Mouse (Mus musculus): ENCODE results near the gene Tfeb. TPM values are rescaled to one million over a fixed set of nuclear protein-coding genes. Genes with fewer than 3 reads are reported as not detected.

The Tfeb gene
- polyA plus RNA-seq, 1 experiment from 2014 or later: 2.5 TPM

DNA sequence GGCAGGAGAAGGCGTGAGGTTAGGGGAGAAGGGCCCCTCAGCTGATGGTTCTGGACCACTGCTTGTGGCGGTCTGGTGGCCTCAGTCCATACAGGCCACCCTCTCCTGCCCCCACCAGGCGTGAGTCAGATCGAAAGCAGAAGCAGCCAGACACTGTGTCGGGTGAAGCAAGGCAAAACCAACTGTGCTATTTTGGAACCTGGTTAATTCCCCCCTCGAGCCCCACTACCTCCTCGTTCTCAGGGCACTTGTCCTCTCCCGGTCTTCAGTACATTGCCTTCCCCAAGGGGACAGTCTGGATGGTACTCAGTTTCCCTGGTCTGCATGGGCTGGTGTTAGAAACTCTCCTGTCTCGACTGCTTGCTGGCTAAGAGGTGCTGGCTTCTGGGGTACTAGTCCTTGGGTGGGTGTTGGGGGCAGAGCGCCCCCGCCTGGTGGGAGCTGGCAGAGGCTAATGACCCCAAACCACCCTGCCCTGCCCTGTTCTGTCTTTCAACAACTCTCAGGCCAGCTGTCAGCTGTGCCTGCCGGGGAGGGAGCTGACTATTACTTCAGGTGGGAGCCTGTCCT is 32.0 kb downstream of the Tfeb start:
- Histone ChIP-seq H3K9ac (ENCODE audit: low read depth, low read length) (no peak overlapping the region), H3K4me3 (ENCODE audit: low read depth, low read length) (no peak overlapping the region), H3K27ac (ENCODE audit: low read depth, low read length) (no peak overlapping the region), H3K36me3 (ENCODE audit: control insufficient read depth, insufficient read depth, low read length) (no peaks in the 10 kb centered on the region), H3K4me2 (replicated peaks; ENCODE audit: low read depth, low read length) (no peak overlapping the region), H3K4me1 (replicated peaks; ENCODE audit: control insufficient read depth, insufficient read depth, low read length) (no peaks in the 10 kb centered on the region), H3K27me3 (ENCODE audit: control insufficient read depth, insufficient read depth, low read length) (no peaks in the 10 kb centered on the region), H3K9me3 (ENCODE audit: control insufficient read depth, low read length) (no peaks in the 10 kb centered on the region; the same call in 1 of the 2 replicates)
- 55% methylated on average over 12 of the region's 12 CpGs for WGBS
- ATAC-seq (ENCODE audit: low FRiP score) (no peak), DNase-seq (ENCODE audit: low spot score) (no peak)

DNA sequence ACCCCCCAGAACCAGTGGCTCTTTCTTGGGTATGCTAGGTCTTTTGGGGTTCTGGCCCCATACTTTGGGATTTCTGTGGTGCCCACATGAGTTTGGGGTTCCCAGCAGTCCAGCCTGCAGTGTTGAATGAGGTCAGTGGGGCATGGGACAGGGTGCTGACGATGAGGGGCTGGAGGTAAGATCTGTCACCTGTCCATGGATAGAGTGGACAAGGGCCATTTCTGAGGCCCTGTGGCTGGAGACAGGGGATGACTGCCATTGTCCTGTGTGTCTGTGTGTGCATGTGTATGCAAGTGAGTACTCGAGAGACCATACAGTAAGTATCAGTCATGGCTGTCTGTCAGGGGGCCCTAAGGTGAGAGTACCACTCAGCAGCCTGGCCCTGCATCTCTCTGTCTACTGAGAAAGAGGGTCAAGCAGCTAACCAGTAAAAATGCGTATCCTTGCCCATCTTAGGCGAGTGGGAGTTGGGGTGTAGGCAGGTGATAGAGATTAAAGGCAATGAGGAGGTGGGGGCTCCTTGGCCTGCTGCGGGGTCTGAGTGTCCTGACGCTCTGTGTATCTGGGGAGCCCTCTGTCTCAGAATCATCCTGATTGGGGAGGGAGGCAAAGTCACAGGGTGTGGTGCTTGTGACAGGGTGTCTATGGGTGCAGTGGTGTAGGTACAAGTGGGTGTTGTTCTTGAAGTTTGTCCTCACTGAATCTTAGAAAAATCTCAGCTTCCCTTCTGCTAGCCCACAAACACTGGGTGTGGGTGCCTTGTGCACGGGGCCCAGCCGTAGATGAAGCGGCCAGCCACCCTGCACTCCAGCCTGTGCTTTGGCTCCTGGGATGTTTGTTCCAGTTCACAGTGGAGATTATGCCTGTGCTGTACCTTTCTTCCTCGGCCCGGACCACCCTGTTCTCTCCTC is 32.8 kb downstream of the Tfeb start:
- H3K4me2 ChIP-seq (replicated peaks; ENCODE audit: low read depth, low read length): no peak overlapping the region
- no peaks in the 10 kb centered on the region for H3K4me1 ChIP-seq (replicated peaks; ENCODE audit: control insufficient read depth, insufficient read depth, low read length)
- 90% methylated on average over 11 of the region's 11 CpGs for WGBS
- no peaks in the 10 kb centered on the region for H3K27me3 ChIP-seq (ENCODE audit: control insufficient read depth, insufficient read depth, low read length)
- H3K4me3 ChIP-seq (ENCODE audit: low read depth, low read length): no peak overlapping the region
- no peaks in the 10 kb centered on the region for H3K36me3 ChIP-seq (ENCODE audit: control insufficient read depth, insufficient read depth, low read length)
- DNase-seq (ENCODE audit: low spot score) (no peak), ATAC-seq (ENCODE audit: low FRiP score) (no peak)
- no peak overlapping the region for H3K9ac ChIP-seq (ENCODE audit: low read depth, low read length)
- no peaks in the 10 kb centered on the region; the same call in 1 of the 2 replicates for H3K9me3 ChIP-seq (ENCODE audit: control insufficient read depth, low read length)
- no peak overlapping the region for H3K27ac ChIP-seq (ENCODE audit: low read depth, low read length)

GRCm38 (mm10) chr17:47773604-47774003 is 36.8 kb downstream of the Tfeb start:
- H3K4me2 ChIP-seq (replicated peaks; ENCODE audit: low read depth, low read length): no peak overlapping the region
- no peaks in the 10 kb centered on the region for H3K36me3 ChIP-seq (ENCODE audit: control insufficient read depth, insufficient read depth, low read length)
- whole genome bisulfite sequencing: 59% methylated on average over 6 of the region's 6 CpGs
- DNase-seq (ENCODE audit: low spot score) (no peak), ATAC-seq (ENCODE audit: low FRiP score) (no peak)
- H3K27me3 ChIP-seq (ENCODE audit: control insufficient read depth, insufficient read depth, low read length): no peaks in the 10 kb centered on the region
- no peak overlapping the region for H3K9ac ChIP-seq (ENCODE audit: low read depth, low read length)
- no peaks in the 10 kb centered on the region for H3K4me1 ChIP-seq (replicated peaks; ENCODE audit: control insufficient read depth, insufficient read depth, low read length)
- no peak overlapping the region for H3K27ac ChIP-seq (ENCODE audit: low read depth, low read length)
- no peak overlapping the region for H3K4me3 ChIP-seq (ENCODE audit: low read depth, low read length)
- H3K9me3 ChIP-seq (ENCODE audit: control insufficient read depth, low read length): no peaks in the 10 kb centered on the region; the same call in 1 of the 2 replicates

DNA sequence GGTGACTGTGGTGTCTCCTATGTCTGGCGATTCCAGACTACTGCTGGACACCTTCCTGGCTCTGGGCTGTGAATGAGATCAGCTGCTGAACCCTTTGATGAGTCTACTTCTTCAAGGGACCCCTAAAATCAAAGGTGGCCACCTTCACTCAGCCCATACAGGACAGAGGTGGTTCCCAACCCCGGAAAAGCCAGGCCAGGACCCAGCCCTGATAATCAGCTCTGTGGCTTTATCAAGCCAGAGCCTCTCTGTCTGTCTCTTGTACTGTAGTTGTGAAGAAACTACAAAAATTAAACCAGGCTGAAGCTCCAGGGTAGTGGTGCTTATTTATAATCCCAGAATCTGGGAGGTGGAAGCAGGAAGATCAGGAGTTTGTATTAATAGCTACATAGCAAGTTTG is 40.3 kb downstream of the Tfeb start:
- ATAC-seq (ENCODE audit: low FRiP score) (no peak), DNase-seq (ENCODE audit: low spot score) (no peak)
- Histone ChIP-seq H3K4me3 (ENCODE audit: low read depth, low read length) (no peak overlapping the region), H3K9me3 (ENCODE audit: control insufficient read depth, low read length) (no peaks in the 10 kb centered on the region; the same call in 1 of the 2 replicates), H3K4me2 (replicated peaks; ENCODE audit: low read depth, low read length) (no peak overlapping the region), H3K9ac (ENCODE audit: low read depth, low read length) (no peak overlapping the region), H3K27ac (ENCODE audit: low read depth, low read length) (no peak overlapping the region), H3K36me3 (ENCODE audit: control insufficient read depth, insufficient read depth, low read length) (no peaks in the 10 kb centered on the region), H3K27me3 (ENCODE audit: control insufficient read depth, insufficient read depth, low read length) (no peaks in the 10 kb centered on the region), H3K4me1 (replicated peaks; ENCODE audit: control insufficient read depth, insufficient read depth, low read length) (no peaks in the 10 kb centered on the region)
- WGBS: 73% methylated on average over 2 of the region's 2 CpGs

- Histone ChIP-seq H3K27ac (ENCODE audit: low read depth, low read length) (no peak overlapping the region), H3K4me2 (replicated peaks; ENCODE audit: low read depth, low read length) (no peak overlapping the region), H3K4me1 (replicated peaks; ENCODE audit: control insufficient read depth, insufficient read depth, low read length) (no peaks in the 10 kb centered on the region), H3K9me3 (ENCODE audit: control insufficient read depth, low read length) (no peaks in the 10 kb centered on the region), H3K4me3 (ENCODE audit: low read depth, low read length) (no peak overlapping the region), H3K36me3 (ENCODE audit: control insufficient read depth, insufficient read depth, low read length) (no peaks in the 10 kb centered on the region), H3K9ac (ENCODE audit: low read depth, low read length) (no peak overlapping the region), H3K27me3 (ENCODE audit: control insufficient read depth, insufficient read depth, low read length) (no peaks in the 10 kb centered on the region)
- ATAC-seq (ENCODE audit: low FRiP score) (no peak), DNase-seq (ENCODE audit: low spot score) (no peak)
- WGBS: 88% methylated on average over 10 of the region's 10 CpGs
Observed at GRCm38 (mm10) chr17:47780470-47780869, 43.6 kb downstream of the Tfeb start.

GRCm38 (mm10) chr17:47782486-47782885 is 45.7 kb downstream of the Tfeb start:
- no peak for DNase-seq (ENCODE audit: low spot score)
- no peaks in the 10 kb centered on the region for H3K27me3 ChIP-seq (ENCODE audit: control insufficient read depth, insufficient read depth, low read length)
- no peaks in the 10 kb centered on the region for H3K36me3 ChIP-seq (ENCODE audit: control insufficient read depth, insufficient read depth, low read length)
- no peak overlapping the region for H3K27ac ChIP-seq (ENCODE audit: low read depth, low read length)
- no peak overlapping the region for H3K4me2 ChIP-seq (replicated peaks; ENCODE audit: low read depth, low read length)
- 0 out of 2 replicates have a peak, but pooled peaks cover 2% of the 10 kb centered on the region for H3K4me1 ChIP-seq (replicated peaks; ENCODE audit: control insufficient read depth, insufficient read depth, low read length)
- no peak overlapping the region for H3K4me3 ChIP-seq (ENCODE audit: low read depth, low read length)
- 84% methylated on average over 3 of the region's 3 CpGs for WGBS
- ATAC-seq (ENCODE audit: low FRiP score): no peak
- H3K9ac ChIP-seq (ENCODE audit: low read depth, low read length): no peak overlapping the region
- no peaks in the 10 kb centered on the region for H3K9me3 ChIP-seq (ENCODE audit: control insufficient read depth, low read length)

DNA sequence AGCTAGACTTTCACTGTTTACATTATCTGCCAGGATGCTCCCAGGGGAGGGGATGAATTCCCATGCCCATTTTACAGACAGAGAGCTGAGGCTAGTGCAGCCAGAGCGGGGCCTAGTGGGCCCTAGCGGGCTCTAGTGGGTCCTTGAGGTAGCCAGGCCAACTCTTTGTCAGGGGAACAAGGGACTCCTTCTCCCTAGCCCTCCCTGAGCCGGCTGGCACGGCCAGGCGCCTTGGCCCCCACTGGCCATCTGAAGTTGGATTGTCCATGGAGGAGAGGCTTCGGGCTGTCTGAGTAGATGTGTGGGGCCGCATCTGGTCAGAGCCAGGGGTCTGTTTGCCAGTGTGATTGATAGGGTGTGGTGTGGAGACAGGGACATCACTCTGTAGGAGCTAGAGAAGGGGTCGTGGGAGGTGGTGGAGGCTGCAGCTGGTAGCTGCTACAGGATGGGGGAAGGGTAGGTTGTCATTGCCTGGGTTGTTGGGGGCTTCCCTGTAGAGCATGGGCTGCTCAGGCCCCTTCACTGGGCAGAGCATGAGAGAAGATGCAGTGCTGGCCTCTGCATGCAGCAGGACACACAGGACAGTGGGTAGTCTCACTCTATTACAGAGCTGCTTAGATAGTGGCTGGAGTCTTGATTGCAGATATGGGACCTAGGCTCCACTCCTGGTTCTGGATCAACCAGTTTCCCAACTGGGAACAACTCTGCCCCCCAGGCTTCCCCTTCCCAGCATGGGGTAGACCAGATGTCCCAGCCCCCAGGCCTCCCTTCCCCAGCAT is 46.8 kb downstream of the Tfeb start:
- Histone ChIP-seq H3K4me1 (replicated peaks; ENCODE audit: control insufficient read depth, insufficient read depth, low read length) (peaks cover 6% of the 10 kb centered on the region; the same call in 1 of the 2 replicates), H3K4me3 (ENCODE audit: low read depth, low read length) (no peak overlapping the region), H3K9me3 (ENCODE audit: control insufficient read depth, low read length) (no peaks in the 10 kb centered on the region), H3K27me3 (ENCODE audit: control insufficient read depth, insufficient read depth, low read length) (no peaks in the 10 kb centered on the region), H3K27ac (ENCODE audit: low read depth, low read length) (no peak overlapping the region), H3K36me3 (ENCODE audit: control insufficient read depth, insufficient read depth, low read length) (no peaks in the 10 kb centered on the region), H3K9ac (ENCODE audit: low read depth, low read length) (no peak overlapping the region), H3K4me2 (replicated peaks; ENCODE audit: low read depth, low read length) (no peak overlapping the region)
- no peak for DNase-seq (ENCODE audit: low spot score)
- WGBS: 80% methylated on average over 8 of the region's 8 CpGs
- no peak for ATAC-seq (ENCODE audit: low FRiP score)

DNA sequence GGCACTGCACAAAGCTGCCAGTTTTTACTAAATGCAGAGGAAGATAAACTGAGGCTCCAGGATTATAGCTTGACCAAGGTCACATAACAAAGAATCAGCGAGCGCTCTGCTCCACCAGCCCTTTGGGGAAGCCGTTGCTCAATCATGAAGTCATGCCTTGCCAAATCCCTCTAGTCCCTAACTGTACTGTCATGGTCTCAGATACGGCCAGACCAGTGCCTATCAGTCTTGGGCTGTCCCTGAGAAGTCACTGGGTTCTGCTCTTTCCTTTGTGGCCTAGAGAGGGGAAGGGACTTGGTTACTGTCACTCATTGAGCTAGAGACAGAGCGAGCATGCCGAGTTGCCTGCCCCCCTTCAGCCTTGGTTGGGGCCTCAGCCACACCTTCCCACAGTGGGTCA is 47.6 kb downstream of the Tfeb start:
- peaks cover 6% of the 10 kb centered on the region; the same call in 1 of the 2 replicates for H3K4me1 ChIP-seq (replicated peaks; ENCODE audit: control insufficient read depth, insufficient read depth, low read length)
- no peak overlapping the region for H3K4me2 ChIP-seq (replicated peaks; ENCODE audit: low read depth, low read length)
- no peaks in the 10 kb centered on the region for H3K9me3 ChIP-seq (ENCODE audit: control insufficient read depth, low read length)
- no peak overlapping the region for H3K4me3 ChIP-seq (ENCODE audit: low read depth, low read length)
- H3K9ac ChIP-seq (ENCODE audit: low read depth, low read length): no peak overlapping the region
- ATAC-seq (ENCODE audit: low FRiP score) (no peak), DNase-seq (ENCODE audit: low spot score) (no peak)
- no peaks in the 10 kb centered on the region for H3K27me3 ChIP-seq (ENCODE audit: control insufficient read depth, insufficient read depth, low read length)
- H3K36me3 ChIP-seq (ENCODE audit: control insufficient read depth, insufficient read depth, low read length): no peaks in the 10 kb centered on the region
- no peak overlapping the region for H3K27ac ChIP-seq (ENCODE audit: low read depth, low read length)
- 88% methylated on average over 6 of the region's 6 CpGs for WGBS

All from hindbrain, embryonic 11.5 days (tissue).